Mouse (Mus musculus): ENCODE results near the gene Zfp503. TPM values are rescaled to one million over a fixed set of nuclear protein-coding genes. Genes with fewer than 3 reads are reported as not detected.
A peak's percentile ranks its signal among the peaks of the same experiment; 100 is the strongest.

Zfp503 gene
- polyA plus RNA-seq, 1 experiment from 2014 or later, result 1.6 TPM

DNA sequence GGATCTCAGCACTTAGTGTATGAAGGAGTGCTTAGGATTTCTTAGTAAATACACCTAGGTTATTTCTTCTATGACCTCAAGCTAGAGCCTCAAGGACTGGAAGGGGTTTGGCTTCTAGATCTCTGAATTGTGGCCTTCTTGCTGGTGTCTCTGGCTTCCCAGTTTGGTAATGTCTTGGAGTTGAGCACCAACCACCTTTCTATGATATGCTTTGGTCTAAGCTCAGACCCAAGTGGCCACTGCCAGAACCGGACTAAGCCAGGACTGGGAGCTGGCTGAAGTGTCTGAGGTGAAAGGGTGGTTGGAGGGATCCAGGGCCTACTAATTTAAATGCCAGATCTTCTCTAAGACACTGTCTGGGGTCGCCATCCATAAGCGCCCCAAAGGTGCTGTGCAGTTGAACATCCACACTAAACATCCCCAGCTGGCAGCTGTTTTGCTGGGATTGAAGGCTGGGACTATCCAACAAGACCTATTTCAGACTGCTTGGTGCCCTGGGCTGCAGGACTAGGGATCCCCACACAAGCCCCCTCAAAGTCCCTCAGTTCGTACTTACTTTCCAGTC is 3.0 kb upstream of the Zfp503 start:
- no peak overlapping the region for H3K4me3 ChIP-seq (ENCODE audit: control insufficient read depth in 1 of 2, insufficient read depth in 1 of 2, low read depth in 1 of 2, low read length in 2 of 2)
- no peak overlapping the region for H3K4me2 ChIP-seq (ENCODE audit: low read length)
- H3K27ac ChIP-seq (replicated peaks in 1 of 2; ENCODE audit: control insufficient read depth in 1 of 2, insufficient read depth in 1 of 2, low read depth in 2 of 2, low read length in 2 of 2), result no peak overlapping the region
- no peaks in the 10 kb centered on the region for H3K9me3 ChIP-seq (ENCODE audit: control insufficient read depth, low read length)
- peaks cover 15 to 41% of the 10 kb centered on the region in 2 experiments for H3K4me1 ChIP-seq (ENCODE audit: control insufficient read depth in 2 of 2, insufficient read depth in 2 of 2, low read length in 2 of 2)
- peaks cover 82% of the 10 kb centered on the region for H3K27me3 ChIP-seq (ENCODE audit: control insufficient read depth, insufficient read depth, low read length)
- no peak overlapping the region for H3K9ac ChIP-seq (ENCODE audit: low read length)
- no peaks in the 10 kb centered on the region for H3K36me3 ChIP-seq (ENCODE audit: control insufficient read depth, insufficient read depth, low read length)
- no peak for ATAC-seq (ENCODE audit: insufficient number of reproducible peaks, insufficient read depth, low FRiP score, low read depth)
- WGBS, result 64% methylated on average over 4 of the region's 4 CpGs

DNA sequence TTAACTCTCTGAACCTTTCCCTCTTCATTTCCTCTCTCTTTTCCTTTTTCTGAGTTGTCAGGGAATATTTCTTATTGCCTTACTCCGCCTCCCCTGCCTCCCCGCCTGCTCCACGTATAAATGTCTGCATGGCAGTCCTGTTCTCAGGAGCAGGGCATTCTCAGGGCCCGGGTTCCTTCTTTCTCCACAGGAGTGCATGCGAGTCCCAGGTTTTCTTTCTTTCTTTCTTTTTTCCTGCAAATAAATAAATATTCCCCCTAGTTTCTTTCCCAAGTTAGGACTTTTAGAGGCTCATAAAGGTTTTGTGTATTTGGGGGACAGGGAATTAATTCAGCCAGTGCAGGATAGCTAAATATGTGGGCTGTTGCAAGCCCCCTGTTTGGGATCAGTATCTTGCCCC is 2.5 kb upstream of the Zfp503 start:
- 37% methylated on average over 5 of the region's 5 CpGs for WGBS
- peaks cover 82% of the 10 kb centered on the region for H3K27me3 ChIP-seq (ENCODE audit: control insufficient read depth, insufficient read depth, low read length)
- ATAC-seq (ENCODE audit: insufficient number of reproducible peaks, insufficient read depth, low FRiP score, low read depth), result no peak

DNA sequence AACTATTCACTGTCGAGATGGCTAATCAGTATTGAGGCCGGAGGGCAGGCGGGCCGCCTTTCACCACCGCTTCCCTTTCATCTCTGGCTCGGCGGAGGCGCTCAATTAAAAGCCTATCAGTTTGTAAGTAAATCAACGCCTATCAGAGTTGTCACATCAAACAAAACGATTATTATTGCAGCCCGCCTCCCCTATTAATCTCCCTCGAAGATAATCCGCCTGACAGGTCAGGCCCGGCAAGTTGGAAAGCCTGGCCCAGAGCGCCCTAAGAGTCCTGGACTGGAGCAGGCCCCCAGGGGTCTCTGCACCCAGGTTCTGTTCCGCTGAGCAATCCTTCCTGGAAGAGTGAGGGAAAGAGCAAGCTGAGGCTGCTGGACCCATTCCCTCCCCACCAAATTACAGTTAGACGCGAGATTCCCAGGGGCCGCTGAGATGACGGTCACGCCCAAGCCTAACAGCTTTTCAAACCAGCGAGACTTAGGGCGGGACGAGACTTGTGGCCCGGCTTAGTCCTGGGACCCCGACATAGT is 1.9 kb upstream of the Zfp503 start:
- ATAC-seq (ENCODE audit: insufficient number of reproducible peaks, insufficient read depth, low FRiP score, low read depth), result no peak
- WGBS, result 10% methylated on average over 26 of the region's 26 CpGs

More for the DNA sequence above, 2.5 kb upstream of the Zfp503 start:
- no peak overlapping the region for H3K4me2 ChIP-seq (ENCODE audit: low read length)
- no peak overlapping the region for H3K4me3 ChIP-seq (ENCODE audit: control insufficient read depth in 1 of 2, insufficient read depth in 1 of 2, low read depth in 1 of 2, low read length in 2 of 2)
- H3K4me1 ChIP-seq (ENCODE audit: control insufficient read depth in 2 of 2, insufficient read depth in 2 of 2, low read length in 2 of 2), result peaks cover 17 to 44% of the 10 kb centered on the region in 2 experiments
- H3K36me3 ChIP-seq (ENCODE audit: control insufficient read depth, insufficient read depth, low read length), result no peaks in the 10 kb centered on the region
- no peak overlapping the region for H3K9ac ChIP-seq (ENCODE audit: low read length)
- H3K9me3 ChIP-seq (ENCODE audit: control insufficient read depth, low read length), result no peaks in the 10 kb centered on the region
- no peak overlapping the region for H3K27ac ChIP-seq (replicated peaks in 1 of 2; ENCODE audit: control insufficient read depth in 1 of 2, insufficient read depth in 1 of 2, low read depth in 2 of 2, low read length in 2 of 2)

DNA sequence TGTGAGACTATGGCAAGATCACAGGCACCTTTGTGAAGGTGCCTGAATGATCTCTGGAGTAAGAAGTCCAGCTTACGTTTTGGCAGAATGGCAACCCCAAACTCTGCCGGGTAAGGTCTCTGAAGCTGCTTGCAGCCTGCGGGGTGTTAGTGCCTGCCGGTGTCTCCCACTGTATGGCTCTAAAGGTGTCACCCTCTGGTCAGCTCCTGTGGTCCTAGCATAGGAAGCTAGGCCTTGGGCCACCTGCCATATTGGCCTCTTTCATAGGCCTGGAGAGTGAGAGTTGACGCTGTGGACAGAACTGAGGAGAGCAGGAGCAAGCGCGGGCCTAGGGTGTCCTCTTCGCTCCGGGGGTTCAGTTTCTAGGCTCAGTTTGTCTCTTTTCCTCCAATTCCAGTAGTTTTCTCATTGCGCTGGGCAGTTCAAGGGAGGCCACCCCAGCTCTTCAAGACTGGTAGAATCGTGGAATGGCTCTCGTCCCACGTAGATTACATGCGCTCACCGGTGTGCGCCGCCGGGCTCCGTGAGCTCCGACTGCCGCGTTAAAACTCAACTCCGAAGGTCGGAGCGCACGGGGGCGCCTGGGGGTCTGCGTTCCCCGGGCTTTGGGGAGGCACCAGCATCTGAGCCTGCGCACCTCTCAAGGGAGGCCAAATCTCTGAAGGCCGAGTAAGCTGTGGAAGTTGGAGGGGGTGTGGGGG is 1.1 kb upstream of the Zfp503 start:
- no peak overlapping the region for H3K27ac ChIP-seq (replicated peaks in 1 of 2; ENCODE audit: control insufficient read depth in 1 of 2, insufficient read depth in 1 of 2, low read depth in 2 of 2, low read length in 2 of 2)
- H3K4me1 ChIP-seq (ENCODE audit: control insufficient read depth in 2 of 2, insufficient read depth in 2 of 2, low read length in 2 of 2), result peaks cover 19 to 42% of the 10 kb centered on the region in 2 experiments
- H3K9ac ChIP-seq (ENCODE audit: low read length), result peak overlapping the region; percentile 40; the same call in 1 of the 2 replicates
- H3K4me2 ChIP-seq (ENCODE audit: low read length), result peak overlapping the region; percentile 90
- H3K27me3 ChIP-seq (ENCODE audit: control insufficient read depth, insufficient read depth, low read length), result peaks cover 71% of the 10 kb centered on the region
- WGBS, result 13% methylated on average over 31 of the region's 31 CpGs
- no peaks in the 10 kb centered on the region for H3K36me3 ChIP-seq (ENCODE audit: control insufficient read depth, insufficient read depth, low read length)
- H3K9me3 ChIP-seq (ENCODE audit: control insufficient read depth, low read length), result no peaks in the 10 kb centered on the region
- no peak for ATAC-seq (ENCODE audit: insufficient number of reproducible peaks, insufficient read depth, low FRiP score, low read depth)
- peak overlapping the region; percentile 11 to 57; a peak in 3 of 4 replicates for H3K4me3 ChIP-seq (ENCODE audit: control insufficient read depth in 1 of 2, insufficient read depth in 1 of 2, low read depth in 1 of 2, low read length in 2 of 2)

More for the DNA sequence above, 1.9 kb upstream of the Zfp503 start:
- H3K27me3 ChIP-seq (ENCODE audit: control insufficient read depth, insufficient read depth, low read length), result peaks cover 77% of the 10 kb centered on the region
- H3K4me1 ChIP-seq (ENCODE audit: control insufficient read depth in 2 of 2, insufficient read depth in 2 of 2, low read length in 2 of 2), result peaks cover 17 to 45% of the 10 kb centered on the region in 2 experiments
- H3K4me2 ChIP-seq (ENCODE audit: low read length), result peak overlapping the region; percentile 90
- H3K9me3 ChIP-seq (ENCODE audit: control insufficient read depth, low read length), result no peaks in the 10 kb centered on the region
- no peaks in the 10 kb centered on the region for H3K36me3 ChIP-seq (ENCODE audit: control insufficient read depth, insufficient read depth, low read length)
- H3K9ac ChIP-seq (ENCODE audit: low read length), result peak overlapping the region; percentile 34; the same call in 1 of the 2 replicates
- no peak overlapping the region for H3K27ac ChIP-seq (replicated peaks in 1 of 2; ENCODE audit: control insufficient read depth in 1 of 2, insufficient read depth in 1 of 2, low read depth in 2 of 2, low read length in 2 of 2)
- peak overlapping the region; percentile 15 to 57 for H3K4me3 ChIP-seq (ENCODE audit: control insufficient read depth in 1 of 2, insufficient read depth in 1 of 2, low read depth in 1 of 2, low read length in 2 of 2)

DNA sequence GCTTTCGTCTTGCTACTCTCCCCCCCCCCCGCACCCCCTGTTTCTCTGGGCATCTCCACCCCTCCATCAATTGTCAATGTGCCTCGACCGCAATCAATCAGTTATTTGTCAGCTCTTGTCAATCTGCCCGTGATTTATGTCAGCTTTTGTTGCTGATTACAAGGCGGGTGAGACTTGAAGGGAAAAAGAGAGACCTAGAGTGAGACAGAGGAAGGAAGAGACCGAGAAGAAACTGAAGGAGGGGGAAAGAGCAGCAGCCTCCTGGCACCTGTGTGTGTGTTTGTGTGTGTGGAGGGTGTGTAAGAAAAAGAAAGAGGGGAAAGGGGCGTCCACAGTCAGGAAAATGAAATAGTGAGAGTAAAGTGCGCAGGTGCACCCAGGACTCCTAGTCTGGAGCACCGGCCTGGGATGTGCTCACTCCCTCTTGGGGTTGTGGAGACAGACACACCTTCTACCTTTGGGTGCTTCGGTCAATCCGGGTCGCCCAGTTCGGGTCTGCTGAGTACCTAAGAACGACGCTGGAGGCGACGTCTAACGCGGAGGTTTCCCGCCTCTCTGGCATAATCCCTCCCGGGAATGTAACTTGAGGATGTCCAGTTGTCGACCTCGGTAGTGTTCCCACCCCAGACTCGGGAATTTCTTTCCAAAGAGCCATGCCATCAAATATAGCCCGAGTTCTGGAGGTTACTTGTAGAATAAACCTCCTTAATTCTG is 667 bp downstream of the Zfp503 start:
- Histone ChIP-seq H3K4me2 (ENCODE audit: low read length) (peak overlapping the region; percentile 90), H3K4me1 (ENCODE audit: control insufficient read depth in 2 of 2, insufficient read depth in 2 of 2, low read length in 2 of 2) (peaks cover 14 to 42% of the 10 kb centered on the region in 2 experiments), H3K36me3 (ENCODE audit: control insufficient read depth, insufficient read depth, low read length) (no peaks in the 10 kb centered on the region), H3K4me3 (ENCODE audit: control insufficient read depth in 1 of 2, insufficient read depth in 1 of 2, low read depth in 1 of 2, low read length in 2 of 2) (peak overlapping the region; percentile 44 to 57), H3K9me3 (ENCODE audit: control insufficient read depth, low read length) (no peaks in the 10 kb centered on the region), H3K27ac (replicated peaks in 1 of 2; ENCODE audit: control insufficient read depth in 1 of 2, insufficient read depth in 1 of 2, low read depth in 2 of 2, low read length in 2 of 2) (peak overlapping the region; percentile 10 to 14; a peak in 3 of 4 replicates), H3K9ac (ENCODE audit: low read length) (peak overlapping the region; percentile 59), H3K27me3 (ENCODE audit: control insufficient read depth, insufficient read depth, low read length) (peaks cover 68% of the 10 kb centered on the region)
- under 1% methylated on average over 26 of the region's 26 CpGs for WGBS
- ATAC-seq (ENCODE audit: insufficient number of reproducible peaks, insufficient read depth, low FRiP score, low read depth), result no peak

DNA sequence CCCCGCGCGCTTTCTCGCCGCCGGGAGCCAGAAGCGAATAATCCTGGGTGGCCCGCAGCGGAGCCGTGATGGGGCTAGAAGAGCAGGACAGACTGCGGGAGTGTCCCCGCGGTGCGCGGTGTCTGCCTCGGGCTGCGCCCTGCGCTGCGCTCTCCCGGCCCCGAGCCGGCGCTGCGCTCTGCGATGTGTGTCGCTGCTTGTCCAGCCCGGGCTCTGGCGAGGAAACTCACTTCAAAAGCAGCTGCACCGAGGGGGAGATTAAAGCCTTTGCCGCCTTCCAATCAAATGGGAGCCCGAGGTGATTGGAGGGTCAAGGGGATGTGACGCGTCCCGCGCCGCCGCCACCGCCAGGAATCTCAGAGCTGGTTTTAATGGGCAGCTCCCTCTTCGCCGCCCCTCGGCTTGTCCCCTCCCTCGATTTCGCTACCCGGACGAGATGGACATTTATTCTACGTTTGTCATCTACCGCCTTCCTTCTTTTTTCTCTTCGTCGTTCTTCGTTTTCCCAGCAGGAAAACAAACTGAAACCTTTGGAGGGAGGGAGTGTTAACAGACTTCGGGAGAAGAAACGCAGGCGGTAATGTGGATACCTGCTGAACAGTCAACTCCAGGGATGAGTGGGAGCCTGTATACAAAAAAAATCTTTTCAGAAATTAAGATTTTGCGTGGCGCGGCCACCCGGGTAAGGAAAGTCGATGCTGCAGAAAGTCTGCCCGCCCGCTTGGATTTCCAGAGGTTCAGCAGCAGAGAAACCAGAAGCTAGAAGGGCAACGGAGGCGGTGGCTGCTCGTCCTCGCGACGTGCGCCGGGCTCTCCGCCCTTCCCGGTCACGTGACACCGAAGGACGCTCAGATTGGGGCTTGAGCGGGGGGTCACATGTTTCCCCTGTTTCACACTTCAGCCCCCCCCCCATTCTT is 1.5 kb downstream of the Zfp503 start:
- Histone ChIP-seq H3K27ac (replicated peaks in 1 of 2; ENCODE audit: control insufficient read depth in 1 of 2, insufficient read depth in 1 of 2, low read depth in 2 of 2, low read length in 2 of 2) (peak overlapping the region; percentile 77 to 86), H3K4me1 (ENCODE audit: control insufficient read depth in 2 of 2, insufficient read depth in 2 of 2, low read length in 2 of 2) (peaks cover 14 to 46% of the 10 kb centered on the region in 2 experiments), H3K9ac (ENCODE audit: low read length) (peak overlapping the region; percentile 69), H3K4me2 (ENCODE audit: low read length) (peak overlapping the region; percentile 90), H3K36me3 (ENCODE audit: control insufficient read depth, insufficient read depth, low read length) (no peaks in the 10 kb centered on the region), H3K4me3 (ENCODE audit: control insufficient read depth in 1 of 2, insufficient read depth in 1 of 2, low read depth in 1 of 2, low read length in 2 of 2) (peak overlapping the region; percentile 57 to 69), H3K27me3 (ENCODE audit: control insufficient read depth, insufficient read depth, low read length) (peaks cover 60% of the 10 kb centered on the region), H3K9me3 (ENCODE audit: control insufficient read depth, low read length) (no peaks in the 10 kb centered on the region)
- ATAC-seq (ENCODE audit: insufficient number of reproducible peaks, insufficient read depth, low FRiP score, low read depth), result peak; percentile 83
- under 1% methylated on average over 71 of the region's 74 CpGs for WGBS

Data from heart, embryonic 14.5 days (tissue).